Mouse (Mus musculus): Measurements from ENCODE around the gene Epn2.

GRCm38 (mm10) chr11:61476786-61477382, 102.6 kb downstream of the Epn2 start:
- TF ChIP-seq POLR2A (IDR thresholded peaks at IDR 0.05; ENCODE audit: borderline replicate concordance, low read depth, low read length) (no peak), CTCF (IDR thresholded peaks at IDR 0.05; ENCODE audit: low read depth, low read length) (no peak)

Measured in bone marrow macrophage, adult 2 months (primary cell).